Mouse (Mus musculus): ENCODE measurements around the gene Bgn.

- TF ChIP-seq POLR2A (IDR thresholded peaks at IDR 0.05; ENCODE audit: borderline replicate concordance, insufficient read depth, low read length) (no peak), CTCF (IDR thresholded peaks at IDR 0.05; ENCODE audit: borderline replicate concordance, insufficient read depth, low read depth, low read length) (no peak)
Observed at GRCm38 (mm10) chrX:73479656-73480055, 3.7 kb upstream of the Bgn start.

Measured in cerebellum, adult 2 months (tissue).